Mouse (Mus musculus) left cerebral cortex, postnatal 36 days (tissue): Measurements from ENCODE around the gene Kit. TPM values are rescaled to one million over a fixed set of nuclear protein-coding genes. Genes with fewer than 3 reads are reported as not detected.

ENCODE experiments used
- DNase-seq, 2 experiments: peaks; one replicate each; pipeline ENCODE4 v3.0.0; 2021 to 2022; ENCODE audit warnings: low spot score in 2 of 2, mixed read lengths in 1 of 2
- intact Hi-C: fragments of 180-260 bp; cut with DNase I; formaldehyde crosslinking; loops from one replicate; pipeline ENCODE4 v1.15.1; 2025
- total RNA-seq, 2 experiments: library from RNA; stranded (reverse); gene quantifications; 2 replicates each; pipeline ENCODE4 v1.2.3; 2021

Gene Kit
- total RNA-seq, 2 experiments from 2014 or later, result 28.3 to 29.7 TPM

- intact Hi-C loops, result no loop called here
- no peak for DNase-seq
Observed at GRCm38 (mm10) chr5:75699516-75699915, 124.8 kb downstream of the Kit start.

GRCm38 (mm10) chr5:75701662-75702061, 126.9 kb downstream of the Kit start:
- intact Hi-C loops, result no loop called here

GRCm38 (mm10) chr5:75702080-75702479, 127.4 kb downstream of the Kit start:
- intact Hi-C loops, result no loop called here
- no peak for DNase-seq

More at GRCm38 (mm10) chr5:75701662-75702061, 126.9 kb downstream of the Kit start:
- no peak for DNase-seq

GRCm38 (mm10) chr5:75704584-75705175, 130.0 kb downstream of the Kit start:
- no peak for DNase-seq
- intact Hi-C loops, result no loop called here

- no peak for DNase-seq
- intact Hi-C loops, result no loop called here
Observed at GRCm38 (mm10) chr5:75705421-75705820, 130.7 kb downstream of the Kit start.
